Mouse (Mus musculus) lung, embryonic 15.5 days (tissue): Measurements from ENCODE around the gene Tescl. TPM values are rescaled to one million over a fixed set of nuclear protein-coding genes. Genes with fewer than 3 reads are reported as not detected.
A peak's percentile ranks its signal among the peaks of the same experiment; 100 is the strongest.

ENCODE experiments used
- ATAC-seq: fragments of 200-750 bp; cut with Nextera tagmentation; 2 replicates; pipeline ENCODE4 v1.8.0; 2017; ENCODE audit warnings: moderate number of reproducible peaks, borderline replicate concordance; ENCODE audit not compliant: low FRiP score, low TSS enrichment; ENCODE audit errors: extremely low read depth
- H3K27ac ChIP-seq: fragments of 300-500 bp; sonication (generic); 2 replicates; pipeline ENCODE4 v1.5.1; 2015; ENCODE audit warnings: moderate library complexity, mild to moderate bottlenecking, inconsistent platforms
- H3K27me3 ChIP-seq: fragments of 300-500 bp; sonication (generic); 2 replicates; pipeline ENCODE4 v1.6.1; 2015; ENCODE audit warnings: inconsistent platforms
- H3K36me3 ChIP-seq: fragments of 300-500 bp; sonication (generic); 2 replicates; pipeline ENCODE4 v1.6.1; 2015; ENCODE audit warnings: inconsistent platforms
- H3K4me1 ChIP-seq: fragments of 300-500 bp; sonication (generic); 2 replicates; pipeline ENCODE4 v1.6.1; 2015; ENCODE audit warnings: inconsistent platforms
- H3K4me2 ChIP-seq: fragments of 300-500 bp; sonication (generic); 2 replicates; pipeline ENCODE4 v1.6.1; 2015; ENCODE audit warnings: inconsistent platforms, mild to moderate bottlenecking, moderate library complexity
- H3K4me3 ChIP-seq: fragments of 300-500 bp; sonication (generic); 2 replicates; pipeline ENCODE4 v1.5.1; 2015; ENCODE audit warnings: mild to moderate bottlenecking, inconsistent platforms
- H3K9ac ChIP-seq: fragments of 300-500 bp; sonication (generic); 2 replicates; pipeline ENCODE4 v1.6.1; 2015; ENCODE audit warnings: inconsistent platforms
- H3K9me3 ChIP-seq: fragments of 300-500 bp; sonication (generic); 2 replicates; pipeline ENCODE4 v1.6.1; 2016; ENCODE audit warnings: inconsistent platforms
- WGBS: fragments of 180-500 bp; shearing (Covaris S2); methylation state at CpG from one replicate; pipeline ENCODE4 v1.1.7; 2015; 5-methylcytosine and 5-hydroxymethylcytosine counted together
- polyA plus RNA-seq: library from polyadenylated mRNA; unstranded; fragments of >200 nt; fragmentation: Nextera tagmentation; extraction: Ambion mirVana; gene quantifications from 2 replicates; pipeline ENCODE4 v1.2.1, GENCODE M21; 2015

Tescl gene
- polyA plus RNA-seq, 1 experiment from 2014 or later, result not detected

GRCm38 (mm10) chr7:24371809-24372145 lies 38.0 kb upstream of the Tescl start:
- H3K36me3 ChIP-seq, result no peaks in the 10 kb centered on the region
- no peaks in the 10 kb centered on the region for H3K27me3 ChIP-seq
- H3K4me2 ChIP-seq, result no peak overlapping the region
- no peak overlapping the region for H3K4me3 ChIP-seq
- no peak for ATAC-seq
- no peak overlapping the region for H3K9ac ChIP-seq
- H3K4me1 ChIP-seq, result peaks cover 29% of the 10 kb centered on the region
- H3K9me3 ChIP-seq, result no peaks in the 10 kb centered on the region
- WGBS, result 39% methylated on average over 3 of the region's 3 CpGs
- no peak overlapping the region for H3K27ac ChIP-seq

GRCm38 (mm10) chr7:24371012-24371808 lies 37.5 kb upstream of the Tescl start:
- Histone ChIP-seq H3K27ac (no peak overlapping the region), H3K4me3 (peak overlapping the region; percentile 13; the same call in 1 of the 2 replicates)
- peak; percentile 19; the same call in 1 of the 2 replicates for ATAC-seq

GRCm38 (mm10) chr7:24369731-24370541 lies 36.2 kb upstream of the Tescl start, which contains the start of gene Kcnn4:
TSS of gene Kcnn4 (plus strand) at chr7:24370263.
- peak; percentile 25; the same call in 1 of the 2 replicates for ATAC-seq
- Histone ChIP-seq H3K9ac (no peak within 1 kb of the TSS), H3K4me2 (no peak within 1 kb of the TSS; the same call in 1 of the 2 replicates), H3K4me3 (peak within 1 kb of the TSS; percentile 13; the same call in 1 of the 2 replicates), H3K36me3 (no peaks in the 10 kb centered on the region), H3K9me3 (no peaks in the 10 kb centered on the region), H3K27ac (no peak within 1 kb of the TSS; the same call in 1 of the 2 replicates), H3K4me1 (peaks cover 29% of the 10 kb centered on the region), H3K27me3 (no peaks in the 10 kb centered on the region)
- WGBS, result 31% methylated on average over 23 of the region's 23 CpGs

More at GRCm38 (mm10) chr7:24371012-24371808, 37.5 kb upstream of the Tescl start:
- Histone ChIP-seq H3K9ac (no peak overlapping the region), H3K4me1 (peaks cover 29% of the 10 kb centered on the region), H3K4me2 (no peak overlapping the region), H3K9me3 (no peaks in the 10 kb centered on the region), H3K27me3 (no peaks in the 10 kb centered on the region), H3K36me3 (no peaks in the 10 kb centered on the region)
- 61% methylated on average over 7 of the region's 7 CpGs for WGBS

GRCm38 (mm10) chr7:24368946-24369345 lies 35.2 kb upstream of the Tescl start:
- 75% methylated on average over 7 of the region's 7 CpGs for WGBS
- Histone ChIP-seq H3K36me3 (no peaks in the 10 kb centered on the region), H3K9ac (no peak overlapping the region), H3K9me3 (no peaks in the 10 kb centered on the region), H3K4me3 (no peak overlapping the region), H3K4me2 (no peak overlapping the region), H3K27ac (no peak overlapping the region), H3K4me1 (peaks cover 20% of the 10 kb centered on the region), H3K27me3 (no peaks in the 10 kb centered on the region)
- no peak for ATAC-seq

GRCm38 (mm10) chr7:24368226-24368625 lies 34.5 kb upstream of the Tescl start:
- H3K9ac ChIP-seq, result no peak overlapping the region
- H3K27me3 ChIP-seq, result no peaks in the 10 kb centered on the region
- no peak overlapping the region for H3K4me3 ChIP-seq
- no peak overlapping the region for H3K4me2 ChIP-seq
- 51% methylated on average over 4 of the region's 4 CpGs for WGBS
- no peak overlapping the region for H3K27ac ChIP-seq
- H3K36me3 ChIP-seq, result no peaks in the 10 kb centered on the region
- H3K9me3 ChIP-seq, result no peaks in the 10 kb centered on the region
- peaks cover 13% of the 10 kb centered on the region for H3K4me1 ChIP-seq
- no peak for ATAC-seq

GRCm38 (mm10) chr7:24366716-24367632 lies 33.2 kb upstream of the Tescl start:
- 65% methylated on average over 13 of the region's 15 CpGs for WGBS
- Histone ChIP-seq H3K27me3 (no peaks in the 10 kb centered on the region), H3K27ac (no peak overlapping the region), H3K4me1 (0 out of 2 replicates have a peak, but pooled peaks cover 4% of the 10 kb centered on the region), H3K4me2 (no peak overlapping the region), H3K36me3 (no peaks in the 10 kb centered on the region), H3K9me3 (no peaks in the 10 kb centered on the region), H3K4me3 (no peak overlapping the region), H3K9ac (no peak overlapping the region)
- no peak for ATAC-seq

GRCm38 (mm10) chr7:24365258-24366014 lies 31.7 kb upstream of the Tescl start:
- H3K9ac ChIP-seq, result no peak overlapping the region
- WGBS, result 69% methylated on average over 5 of the region's 5 CpGs
- 0 out of 2 replicates have a peak, but pooled peaks cover 4% of the 10 kb centered on the region for H3K4me1 ChIP-seq
- H3K4me3 ChIP-seq, result no peak overlapping the region
- H3K36me3 ChIP-seq, result no peaks in the 10 kb centered on the region
- no peaks in the 10 kb centered on the region for H3K9me3 ChIP-seq
- H3K27ac ChIP-seq, result no peak overlapping the region
- no peak overlapping the region for H3K4me2 ChIP-seq
- no peaks in the 10 kb centered on the region for H3K27me3 ChIP-seq
- 0 out of 2 replicates have a peak, but pooled peaks have one; percentile 15 for ATAC-seq

- WGBS, result 19% methylated on average over 10 of the region's 10 CpGs
- Histone ChIP-seq H3K9me3 (no peaks in the 10 kb centered on the region), H3K4me1 (no peaks in the 10 kb centered on the region), H3K4me3 (no peak overlapping the region), H3K36me3 (no peaks in the 10 kb centered on the region), H3K27ac (no peak overlapping the region), H3K9ac (no peak overlapping the region), H3K4me2 (no peak overlapping the region), H3K27me3 (no peaks in the 10 kb centered on the region)
- peak; percentile 58 for ATAC-seq
Measured at GRCm38 (mm10) chr7:24364827-24365226, 31.1 kb upstream of the Tescl start.

GRCm38 (mm10) chr7:24363228-24363627 lies 29.5 kb upstream of the Tescl start:
- 23% methylated on average over 7 of the region's 7 CpGs for WGBS
- H3K4me2 ChIP-seq, result no peak overlapping the region
- no peak overlapping the region for H3K27ac ChIP-seq
- H3K27me3 ChIP-seq, result no peaks in the 10 kb centered on the region
- H3K4me1 ChIP-seq, result no peaks in the 10 kb centered on the region
- H3K4me3 ChIP-seq, result no peak overlapping the region
- no peak overlapping the region for H3K9ac ChIP-seq
- no peaks in the 10 kb centered on the region for H3K9me3 ChIP-seq
- H3K36me3 ChIP-seq, result no peaks in the 10 kb centered on the region
- ATAC-seq, result no peak

- ATAC-seq, result no peak
- WGBS, result 52% methylated on average over 4 of the region's 4 CpGs
- no peak overlapping the region for H3K27ac ChIP-seq
Measured at GRCm38 (mm10) chr7:24361001-24361400, 27.3 kb upstream of the Tescl start.

GRCm38 (mm10) chr7:24359269-24359668 lies 25.5 kb upstream of the Tescl start:
- 22% methylated on average over 9 of the region's 9 CpGs for WGBS
- no peak overlapping the region for H3K9ac ChIP-seq
- H3K4me3 ChIP-seq, result no peak overlapping the region
- H3K4me2 ChIP-seq, result no peak overlapping the region
- no peaks in the 10 kb centered on the region for H3K27me3 ChIP-seq
- ATAC-seq, result no peak
- no peaks in the 10 kb centered on the region for H3K36me3 ChIP-seq
- H3K4me1 ChIP-seq, result no peaks in the 10 kb centered on the region
- no peaks in the 10 kb centered on the region for H3K9me3 ChIP-seq
- no peak overlapping the region for H3K27ac ChIP-seq

More at GRCm38 (mm10) chr7:24361001-24361400, 27.3 kb upstream of the Tescl start:
- H3K4me2 ChIP-seq, result no peak overlapping the region
- no peaks in the 10 kb centered on the region for H3K9me3 ChIP-seq
- no peaks in the 10 kb centered on the region for H3K36me3 ChIP-seq
- H3K9ac ChIP-seq, result no peak overlapping the region
- H3K4me1 ChIP-seq, result no peaks in the 10 kb centered on the region
- H3K4me3 ChIP-seq, result no peak overlapping the region
- H3K27me3 ChIP-seq, result no peaks in the 10 kb centered on the region
